Mouse (Mus musculus): ENCODE results near the gene Lcmt1. TPM values are rescaled to one million over a fixed set of nuclear protein-coding genes. Genes with fewer than 3 reads are reported as not detected.

Lcmt1 gene
- polyA plus RNA-seq, 1 experiment: 89.4 TPM

- DNase-seq (ENCODE audit: extremely low spot score in 1 of 2, low spot score in 1 of 2): no peak
These were observed 80.9 kb downstream of the Lcmt1 start for GRCm38 (mm10) chr7:123450515-123450914.

GRCm38 (mm10) chr7:123452551-123452950, 83.0 kb downstream of the Lcmt1 start:
- no peak for DNase-seq (ENCODE audit: extremely low spot score in 1 of 2, low spot score in 1 of 2)

- DNase-seq (ENCODE audit: extremely low spot score in 1 of 2, low spot score in 1 of 2): no peak
These were observed 83.5 kb downstream of the Lcmt1 start for GRCm38 (mm10) chr7:123453066-123453465.

GRCm38 (mm10) chr7:123455088-123455487, 85.5 kb downstream of the Lcmt1 start:
- DNase-seq (ENCODE audit: extremely low spot score in 1 of 2, low spot score in 1 of 2): no peak

GRCm38 (mm10) chr7:123458309-123458708, 88.7 kb downstream of the Lcmt1 start:
- DNase-seq (ENCODE audit: extremely low spot score in 1 of 2, low spot score in 1 of 2): no peak

GRCm38 (mm10) chr7:123459247-123459646, 89.7 kb downstream of the Lcmt1 start:
- no peak for DNase-seq (ENCODE audit: extremely low spot score in 1 of 2, low spot score in 1 of 2)

GRCm38 (mm10) chr7:123461316-123461715, 91.7 kb downstream of the Lcmt1 start:
- DNase-seq (ENCODE audit: extremely low spot score in 1 of 2, low spot score in 1 of 2): no peak

- DNase-seq (ENCODE audit: extremely low spot score in 1 of 2, low spot score in 1 of 2): no peak
These were observed 92.5 kb downstream of the Lcmt1 start, which contains the start of gene Aqp8 for GRCm38 (mm10) chr7:123462070-123462501. Gene Aqp8 (plus strand): TSS chr7:123462291.

GRCm38 (mm10) chr7:123463569-123463968, 94.0 kb downstream of the Lcmt1 start:
- DNase-seq (ENCODE audit: extremely low spot score in 1 of 2, low spot score in 1 of 2): no peak

- DNase-seq (ENCODE audit: extremely low spot score in 1 of 2, low spot score in 1 of 2): peak in 1 of 2 experiments; percentile 88
These were observed 96.3 kb downstream of the Lcmt1 start for GRCm38 (mm10) chr7:123465692-123466387.

- no peak for DNase-seq (ENCODE audit: extremely low spot score in 1 of 2, low spot score in 1 of 2)
These were observed 98.4 kb downstream of the Lcmt1 start for GRCm38 (mm10) chr7:123467961-123468360.

Other genes starting within 250 kb of the Lcmt1 start
- 60.2 and 60.7 TPM in 2 replicates for gene Tnrc6a, start 245.9 kb upstream of the Lcmt1 start, polyA plus RNA-seq (2012; rRNA removed)
- 1.4 and 2.8 TPM in 2 replicates for gene Slc5a11, start 155.0 kb upstream of the Lcmt1 start, polyA plus RNA-seq (2012; rRNA removed)
- 16.4 and 20.4 TPM in 2 replicates for gene Arhgap17, start 131 bp downstream of the Lcmt1 start, polyA plus RNA-seq (2012; rRNA removed)
- 0.32 TPM in 1 of 2 replicates, not detected in the other for gene Aqp8, start 92.5 kb downstream of the Lcmt1 start, polyA plus RNA-seq (2012; rRNA removed)
- gene Zkscan2, start 130.7 kb downstream of the Lcmt1 start, polyA plus RNA-seq (2012; rRNA removed): 20.6 and 26.1 TPM in 2 replicates

All from frontal cortex, adult 2 months (tissue).